Mouse (Mus musculus): ENCODE measurements around the gene Borcs8.

- TF ChIP-seq CTCF (IDR thresholded peaks at IDR 0.05; ENCODE audit: low read depth) (no peak), EP300 (IDR thresholded peaks at IDR 0.05; ENCODE audit: low read depth) (no peak)
Observed at GRCm38 (mm10) chr8:70120667-70121066, 18.6 kb upstream of the Borcs8 start, which contains the start of gene Ncan.

All from liver, embryonic 14.5 days (tissue).